Mouse (Mus musculus) hindbrain, embryonic 16.5 days (tissue): Measurements from ENCODE around the gene Ehbp1l1. TPM values are rescaled to one million over a fixed set of nuclear protein-coding genes. Genes with fewer than 3 reads are reported as not detected.

Source experiments
- ATAC-seq: fragments of 200-750 bp; cut with Nextera tagmentation; 2 replicates; pipeline ENCODE4 v1.8.0; 2017; ENCODE audit warnings: moderate TSS enrichment, moderate library complexity
- H3K27ac ChIP-seq: fragments of 300-500 bp; sonication (generic); 2 replicates; pipeline ENCODE4 v1.5.1; 2014; ENCODE audit warnings: low read depth, mild to moderate bottlenecking, control low read depth, low read length, moderate library complexity
- H3K27me3 ChIP-seq: fragments of 300-500 bp; sonication (generic); replicated peaks from 2 replicates; pipeline ENCODE4 v1.6.1; 2014; ENCODE audit warnings: low read length; ENCODE audit not compliant: control insufficient read depth, insufficient read depth
- H3K36me3 ChIP-seq: fragments of 300-500 bp; sonication (generic); 2 replicates; pipeline ENCODE4 v1.6.1; 2014; ENCODE audit warnings: mild to moderate bottlenecking, low read length, moderate library complexity, mixed read lengths; ENCODE audit not compliant: control insufficient read depth, insufficient read depth
- H3K4me1 ChIP-seq: fragments of 300-500 bp; sonication (generic); 2 replicates; pipeline ENCODE4 v1.6.1; 2014; ENCODE audit warnings: low read depth, low read length; ENCODE audit not compliant: control insufficient read depth, insufficient read depth
- H3K4me2 ChIP-seq: fragments of 300-500 bp; sonication (generic); 2 replicates; pipeline ENCODE4 v1.6.1; 2014; ENCODE audit warnings: mild to moderate bottlenecking, low read length, control low read depth, moderate library complexity
- H3K4me3 ChIP-seq: fragments of 300-500 bp; sonication (generic); 2 replicates; pipeline ENCODE4 v1.5.1; 2014; ENCODE audit warnings: mild to moderate bottlenecking, low read length, control low read depth, moderate library complexity
- H3K9ac ChIP-seq: fragments of 300-500 bp; sonication (generic); 2 replicates; pipeline ENCODE4 v1.6.1; 2014; ENCODE audit warnings: low read depth, mild to moderate bottlenecking, control low read depth, low read length, moderate library complexity
- H3K9me3 ChIP-seq: fragments of 300-500 bp; sonication (generic); 2 replicates; pipeline ENCODE4 v1.6.1; 2014; ENCODE audit warnings: mild to moderate bottlenecking, low read length, moderate library complexity; ENCODE audit not compliant: control insufficient read depth
- WGBS: fragments of 180-500 bp; shearing (Covaris S2); extraction: QIAGEN DNeasy Blood & Tissue Kit; methylation state at CpG from one replicate; pipeline ENCODE4 v1.1.7; 2014; 5-methylcytosine and 5-hydroxymethylcytosine counted together
- polyA plus RNA-seq: library from polyadenylated mRNA; unstranded; fragments of >200 nt; fragmentation: Nextera tagmentation; extraction: Ambion mirVana; gene quantifications from 2 replicates; pipeline ENCODE4 v1.2.1, GENCODE M21; 2015

The Ehbp1l1 gene
- polyA plus RNA-seq, 1 experiment from 2014 or later = 29.7 TPM

DNA sequence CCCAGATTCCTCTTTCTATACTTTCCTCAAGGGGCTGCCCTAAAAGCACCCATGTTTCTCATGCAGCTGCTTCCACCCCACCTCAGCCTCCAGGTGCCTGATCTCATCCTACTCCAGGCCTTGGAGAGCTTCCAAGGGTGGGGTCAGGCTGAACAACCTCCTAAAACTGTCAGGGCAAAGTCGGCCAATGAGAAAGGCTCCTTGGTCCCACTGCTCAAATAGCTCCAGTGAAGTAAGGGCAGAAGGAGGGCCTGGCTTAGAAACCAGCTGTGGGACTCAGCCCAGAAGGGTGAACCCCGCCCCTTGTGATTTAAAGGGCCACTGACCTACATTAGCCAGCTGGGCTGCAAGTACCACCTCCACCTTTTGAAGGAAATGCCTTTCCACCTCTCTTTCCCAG is 12.4 kb downstream of the Ehbp1l1 start:
- Histone ChIP-seq H3K4me3 (peak overlapping the region; percentile 7; the same call in 1 of the 2 replicates), H3K36me3 (peaks cover 23% of the 10 kb centered on the region), H3K27me3 (no peaks in the 10 kb centered on the region), H3K4me1 (peaks cover 17% of the 10 kb centered on the region), H3K4me2 (peak overlapping the region; percentile 31; the same call in 1 of the 2 replicates), H3K9me3 (no peaks in the 10 kb centered on the region), H3K9ac (no peak overlapping the region), H3K27ac (no peak overlapping the region; the same call in 1 of the 2 replicates)
- 34% methylated on average over 2 of the region's 2 CpGs for WGBS
- no peak for ATAC-seq

DNA sequence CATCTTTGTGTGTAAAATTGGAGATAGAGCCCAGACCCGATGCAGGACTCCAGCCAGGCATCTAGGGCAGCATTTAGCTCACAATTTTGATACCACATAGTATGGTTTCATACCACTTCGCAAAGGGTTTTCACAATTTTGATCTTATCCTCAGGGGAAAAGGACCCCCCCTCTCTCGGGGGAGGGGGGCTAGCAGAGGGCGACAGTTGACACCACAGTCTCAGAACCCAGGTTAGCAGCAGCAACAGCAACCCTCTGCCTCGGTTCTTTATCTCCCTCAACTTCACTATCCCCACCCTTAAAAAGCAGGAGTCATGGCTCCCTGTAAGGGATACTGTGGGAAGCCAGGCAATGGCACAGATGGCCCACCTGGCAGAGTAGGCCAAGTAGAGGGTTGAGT is 12.9 kb downstream of the Ehbp1l1 start:
- H3K36me3 ChIP-seq = peaks cover 20% of the 10 kb centered on the region
- WGBS = 88% methylated on average over 5 of the region's 5 CpGs
- ATAC-seq = no peak
- H3K4me3 ChIP-seq = peak overlapping the region; percentile 7; the same call in 1 of the 2 replicates
- no peaks in the 10 kb centered on the region for H3K27me3 ChIP-seq
- H3K4me2 ChIP-seq = peak overlapping the region; percentile 31; the same call in 1 of the 2 replicates
- H3K27ac ChIP-seq = no peak overlapping the region; the same call in 1 of the 2 replicates
- H3K9ac ChIP-seq = no peak overlapping the region
- peaks cover 17% of the 10 kb centered on the region for H3K4me1 ChIP-seq
- no peaks in the 10 kb centered on the region for H3K9me3 ChIP-seq

DNA sequence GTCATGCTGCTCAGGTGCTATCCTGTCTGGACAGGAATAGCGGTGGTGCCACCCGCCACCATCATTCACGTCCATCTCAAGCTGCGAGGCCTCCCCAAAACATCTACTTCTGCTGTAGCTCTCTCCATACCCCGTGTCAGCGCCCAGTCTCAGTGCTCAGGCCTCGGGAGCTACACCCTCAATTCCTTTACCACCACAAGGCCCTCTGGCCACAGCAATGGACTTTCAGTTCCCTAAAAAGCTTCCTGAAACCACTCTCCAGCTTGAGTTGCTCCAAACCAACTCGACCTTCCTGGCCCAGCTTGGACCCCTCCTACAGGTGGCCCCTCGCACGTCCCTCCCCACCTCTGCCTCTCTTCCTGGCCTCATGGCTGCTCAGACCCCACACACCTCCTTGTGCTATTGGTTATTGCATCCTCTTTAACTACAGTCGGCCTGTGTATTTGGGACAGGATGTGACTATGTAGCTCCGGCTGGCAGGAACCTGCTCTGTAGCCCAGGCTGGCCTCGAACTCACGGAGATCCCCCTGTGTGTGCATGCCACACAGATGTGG is 14.1 kb downstream of the Ehbp1l1 start:
- Histone ChIP-seq H3K9ac (no peak overlapping the region), H3K4me2 (no peak overlapping the region), H3K9me3 (no peaks in the 10 kb centered on the region), H3K27ac (no peak overlapping the region), H3K4me3 (no peak overlapping the region), H3K27me3 (no peaks in the 10 kb centered on the region), H3K36me3 (peaks cover 26% of the 10 kb centered on the region), H3K4me1 (peaks cover 17% of the 10 kb centered on the region)
- WGBS = 95% methylated on average over 14 of the region's 14 CpGs
- ATAC-seq = no peak

DNA sequence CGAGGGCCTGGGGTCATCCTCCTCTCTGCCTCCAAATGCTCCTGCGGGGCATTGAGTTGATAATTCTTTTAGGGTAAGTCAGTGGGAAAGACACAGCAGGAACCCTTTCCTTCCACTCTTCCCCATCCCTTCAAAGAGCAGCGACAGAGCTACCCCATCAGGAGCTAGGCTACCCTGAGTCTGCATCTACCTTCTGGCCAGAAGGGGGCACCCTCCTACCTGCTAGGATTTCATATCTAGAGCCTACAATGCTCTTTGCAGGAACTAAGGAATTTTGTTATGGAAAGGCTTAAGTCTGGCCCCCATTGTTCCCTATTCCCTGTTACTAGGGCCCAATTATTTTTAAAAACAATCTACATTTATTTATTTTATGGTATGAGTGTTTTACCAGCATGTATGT is 14.9 kb downstream of the Ehbp1l1 start:
- 11% methylated on average over 3 of the region's 3 CpGs for WGBS

GRCm38 (mm10) chr19:5710581-5710980 is 15.5 kb downstream of the Ehbp1l1 start:
- H3K9ac ChIP-seq = no peak overlapping the region
- no peak overlapping the region for H3K4me3 ChIP-seq
- H3K4me1 ChIP-seq = peaks cover 9% of the 10 kb centered on the region; the same call in 1 of the 2 replicates
- H3K27ac ChIP-seq = no peak overlapping the region
- 81% methylated on average over 8 of the region's 8 CpGs for WGBS
- no peaks in the 10 kb centered on the region for H3K27me3 ChIP-seq
- no peaks in the 10 kb centered on the region for H3K9me3 ChIP-seq
- no peak for ATAC-seq
- no peak overlapping the region for H3K4me2 ChIP-seq
- peaks cover 26% of the 10 kb centered on the region for H3K36me3 ChIP-seq

More for the DNA sequence above, 14.9 kb downstream of the Ehbp1l1 start:
- Histone ChIP-seq H3K27me3 (no peaks in the 10 kb centered on the region), H3K36me3 (peaks cover 26% of the 10 kb centered on the region), H3K9me3 (no peaks in the 10 kb centered on the region), H3K4me2 (no peak overlapping the region), H3K4me1 (peaks cover 15% of the 10 kb centered on the region), H3K4me3 (no peak overlapping the region), H3K9ac (no peak overlapping the region), H3K27ac (no peak overlapping the region)
- ATAC-seq = no peak

GRCm38 (mm10) chr19:5710068-5710467 is 16.0 kb downstream of the Ehbp1l1 start:
- H3K4me1 ChIP-seq = peaks cover 8% of the 10 kb centered on the region; the same call in 1 of the 2 replicates
- H3K4me2 ChIP-seq = no peak overlapping the region
- WGBS = 94% methylated on average over 6 of the region's 6 CpGs
- ATAC-seq = no peak
- H3K27me3 ChIP-seq = no peaks in the 10 kb centered on the region
- H3K9me3 ChIP-seq = no peaks in the 10 kb centered on the region
- no peak overlapping the region for H3K9ac ChIP-seq
- H3K36me3 ChIP-seq = peaks cover 26% of the 10 kb centered on the region
- no peak overlapping the region for H3K4me3 ChIP-seq
- H3K27ac ChIP-seq = no peak overlapping the region

DNA sequence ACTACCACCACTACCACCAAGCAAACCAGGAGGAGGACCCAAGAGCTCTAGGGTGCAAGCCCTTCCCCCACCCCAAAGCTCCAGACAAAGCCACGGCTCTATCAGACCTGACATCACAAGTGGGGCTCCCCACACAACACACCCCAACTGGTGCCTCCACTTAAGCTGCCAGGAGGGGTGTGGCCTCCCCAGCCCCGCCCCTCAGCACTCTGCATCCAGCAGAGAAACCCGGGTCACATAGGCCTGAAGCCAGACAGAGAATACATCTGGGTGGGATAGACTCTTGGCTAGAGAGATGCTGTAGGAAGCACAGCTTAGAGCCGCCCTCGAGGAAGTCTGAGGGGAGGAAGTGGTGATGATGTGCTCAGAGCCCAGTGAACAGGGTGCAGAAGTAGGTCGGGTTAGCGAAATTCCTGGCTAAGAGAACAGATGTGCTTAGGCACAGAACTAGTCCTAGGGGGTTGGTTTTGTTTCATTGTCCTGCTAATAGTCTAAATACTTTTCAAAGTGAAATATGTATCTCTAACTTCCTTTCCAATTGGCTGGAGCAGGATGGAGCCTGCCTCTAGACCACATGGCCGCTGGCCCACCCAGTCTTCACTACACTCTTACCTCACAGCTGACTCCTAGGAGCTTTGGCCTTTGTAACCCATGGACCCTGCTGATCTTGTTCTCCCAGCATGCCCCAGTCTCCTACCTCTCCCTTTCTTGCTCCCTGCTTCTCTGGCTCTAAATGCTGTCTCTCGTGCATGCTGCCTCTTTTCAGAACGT is 21.1 kb downstream of the Ehbp1l1 start:
- 45% methylated on average over 10 of the region's 10 CpGs for WGBS
- H3K4me3 ChIP-seq = no peak overlapping the region
- H3K4me1 ChIP-seq = no peaks in the 10 kb centered on the region; the same call in 1 of the 2 replicates
- H3K27me3 ChIP-seq = no peaks in the 10 kb centered on the region
- peaks cover 31% of the 10 kb centered on the region for H3K36me3 ChIP-seq
- H3K9me3 ChIP-seq = no peaks in the 10 kb centered on the region
- H3K9ac ChIP-seq = no peak overlapping the region
- H3K27ac ChIP-seq = peak overlapping the region; percentile 30; the same call in 1 of the 2 replicates
- peak; percentile 51; the same call in 1 of the 2 replicates for ATAC-seq
- no peak overlapping the region for H3K4me2 ChIP-seq

GRCm38 (mm10) chr19:5704163-5704800 is 21.8 kb downstream of the Ehbp1l1 start, which contains the start of gene Kcnk7:
Gene Kcnk7 (plus strand): TSS chr19:5704367.
- WGBS = 73% methylated on average over 17 of the region's 17 CpGs
- no peaks in the 10 kb centered on the region; the same call in 1 of the 2 replicates for H3K4me1 ChIP-seq
- 0 out of 2 replicates have a peak, but pooled peaks have one; percentile 13 for ATAC-seq
- H3K27me3 ChIP-seq = no peaks in the 10 kb centered on the region
- H3K4me3 ChIP-seq = no peak within 1 kb of the TSS
- H3K4me2 ChIP-seq = no peak within 1 kb of the TSS
- peak within 1 kb of the TSS; percentile 30; the same call in 1 of the 2 replicates for H3K27ac ChIP-seq
- H3K36me3 ChIP-seq = peaks cover 29% of the 10 kb centered on the region
- H3K9me3 ChIP-seq = no peaks in the 10 kb centered on the region
- no peak within 1 kb of the TSS for H3K9ac ChIP-seq
